Mouse (Mus musculus) megakaryocyte progenitor cell, adult 5-6 weeks (primary cell): ENCODE data around the gene Fen1. TPM values are rescaled to one million over a fixed set of nuclear protein-coding genes. Genes with fewer than 3 reads are reported as not detected.
"Not testable (repeated sequence)": the region's sequence is repeated elsewhere in the genome, so short reads cannot be mapped to it uniquely, and the experiment has no call there.

Source experiments
- ATAC-seq: replicated peaks from 2 replicates; pipeline ENCODE4 v1.8.0; 2016; ENCODE audit warnings: mild to moderate bottlenecking, moderate TSS enrichment, inconsistent platforms; ENCODE audit not compliant: poor library complexity
- total RNA-seq, 2 experiments: library from RNA; stranded (forward) in 1 of 2; stranded (reverse) in 1 of 2; fragments of 157-497, 149-512 nt in 1 of 2; fragments of 200-1000 nt in 1 of 2; gene quantifications; 2 replicates each; pipeline versions ENCODE4 v1.2.3 to v1.2.4; 2015 to 2017

The Fen1 gene
- total RNA-seq, 2 experiments from 2014 or later = 61.1 to 125 TPM

GRCm38 (mm10) chr19:10182670-10183298, 21.2 kb downstream of the Fen1 start, which contains the start of gene Fads1:
Fads1 (plus strand) TSS chr19:10182888.
- ATAC-seq = peak; percentile 95

GRCm38 (mm10) chr19:10182142-10182541, 21.8 kb downstream of the Fen1 start:
- ATAC-seq = peak; percentile 16

- ATAC-seq = no peak
Observed at GRCm38 (mm10) chr19:10181225-10181624, 22.7 kb downstream of the Fen1 start.

GRCm38 (mm10) chr19:10176941-10177372, 27.0 kb downstream of the Fen1 start:
- no peak for ATAC-seq

GRCm38 (mm10) chr19:10176477-10176876, 27.5 kb downstream of the Fen1 start:
- no peak for ATAC-seq

- no peak for ATAC-seq
Observed at GRCm38 (mm10) chr19:10174956-10175355, 29.0 kb downstream of the Fen1 start.

- ATAC-seq = peak; percentile 65
Observed at GRCm38 (mm10) chr19:10173844-10174539, 30.0 kb downstream of the Fen1 start.

- peak; percentile 72 for ATAC-seq
Observed at GRCm38 (mm10) chr19:10173116-10173718, 30.8 kb downstream of the Fen1 start.

- ATAC-seq = peak; percentile 30; the same call in 1 of the 2 replicates
Observed at GRCm38 (mm10) chr19:10171846-10172245, 32.1 kb downstream of the Fen1 start.

GRCm38 (mm10) chr19:10171359-10171758, 32.6 kb downstream of the Fen1 start:
- no peak for ATAC-seq

- no peak for ATAC-seq
Observed at GRCm38 (mm10) chr19:10170466-10170865, 33.5 kb downstream of the Fen1 start.

GRCm38 (mm10) chr19:10169692-10170330, 34.2 kb downstream of the Fen1 start:
- not testable (repeated sequence) for ATAC-seq

GRCm38 (mm10) chr19:10169179-10169578, 34.8 kb downstream of the Fen1 start:
- no peak for ATAC-seq

- no peak for ATAC-seq
Observed at GRCm38 (mm10) chr19:10168441-10168840, 35.5 kb downstream of the Fen1 start.

- no peak for ATAC-seq
Observed at GRCm38 (mm10) chr19:10167951-10168350, 36.0 kb downstream of the Fen1 start.

- no peak for ATAC-seq
Observed at GRCm38 (mm10) chr19:10167112-10167511, 36.9 kb downstream of the Fen1 start.

- ATAC-seq = peak; percentile 48; the same call in 1 of the 2 replicates
Observed at GRCm38 (mm10) chr19:10165928-10166327, 38.0 kb downstream of the Fen1 start.

GRCm38 (mm10) chr19:10163896-10164295, 40.1 kb downstream of the Fen1 start:
- ATAC-seq = no peak

GRCm38 (mm10) chr19:10157725-10158124, 46.2 kb downstream of the Fen1 start:
- no peak for ATAC-seq

GRCm38 (mm10) chr19:10149189-10149588, 54.8 kb downstream of the Fen1 start:
- no peak for ATAC-seq
